ENCODE assay signal across 36 mouse cellular contexts in genomic region chr9:121869432-121869831, GRCm38 (mm10). TPM values are rescaled to one million over a fixed set of nuclear protein-coding genes. Genes with fewer than 3 reads are reported as not detected.
"Had no signal": no experiment of that assay in that cellular context is flagged by ENCODE, and none has a peak within 500 bp of the region (broad histone marks: within the 10 kb centered on the region; RNA-seq: fewer than 3 reads in every experiment).

No protein-coding gene starts in this region.

- H3K9me3 ChIP-seq: heart, embryonic 13.5 days; heart, embryonic 15.5 days; hindbrain, embryonic 10.5 days; hindbrain, embryonic 12.5 days; hindbrain, embryonic 15.5 days; intestine, embryonic 15.5 days; limb, embryonic 10.5 days; limb, embryonic 12.5 days had no signal

- H3K36me3 ChIP-seq: heart, embryonic 13.5 days; heart, embryonic 15.5 days; hindbrain, embryonic 10.5 days; hindbrain, embryonic 12.5 days; hindbrain, embryonic 15.5 days; intestine, embryonic 15.5 days; limb, embryonic 10.5 days; limb, embryonic 12.5 days had no signal

- DNase-seq: gastrocnemius, adult 2 months; gastrocnemius, postnatal 10 days; gastrocnemius, postnatal 25 days; heart, postnatal 4 days; kidney, adult 18-20 months; kidney, adult 8-10 months; kidney, postnatal 10 days; kidney, postnatal 25 days; kidney, postnatal 4 days; liver had no signal

- H3K4me2 ChIP-seq: heart, embryonic 11.5 days; heart, embryonic 13.5 days; heart, embryonic 15.5 days; hindbrain, embryonic 12.5 days; hindbrain, embryonic 15.5 days; intestine, embryonic 15.5 days; limb, embryonic 12.5 days; liver, embryonic 11.5 days had no signal

- ATAC-seq: inflammation-experienced regulatory T-cells, adult 6 months; intestine, postnatal 0 days had no signal

- H3K27ac ChIP-seq: gastrocnemius, adult 2 months; heart, embryonic 13.5 days; heart, embryonic 15.5 days; hindbrain, embryonic 10.5 days; hindbrain, embryonic 12.5 days; hindbrain, embryonic 15.5 days; layer of hippocampus, adult 2 months; left cerebral cortex, adult 2 months; limb, embryonic 10.5 days; limb, embryonic 12.5 days had no signal

- H3K4me1 ChIP-seq: heart, embryonic 15.5 days; limb, embryonic 12.5 days had no signal

- H3K9ac ChIP-seq: heart, embryonic 13.5 days; heart, embryonic 15.5 days; hindbrain, embryonic 12.5 days; hindbrain, embryonic 15.5 days; intestine, embryonic 15.5 days; limb, embryonic 12.5 days had no signal

- H3K4me3 ChIP-seq: gastrocnemius, adult 2 months; heart, embryonic 13.5 days; heart, embryonic 15.5 days; hindbrain, embryonic 10.5 days; hindbrain, embryonic 12.5 days; hindbrain, embryonic 15.5 days; intestine, embryonic 15.5 days; layer of hippocampus, adult 2 months; left cerebral cortex, adult 2 months; limb, embryonic 10.5 days; limb, embryonic 12.5 days had no signal

- H3K27me3 ChIP-seq: heart, embryonic 13.5 days; heart, embryonic 15.5 days; hindbrain, embryonic 15.5 days; intestine, embryonic 15.5 days had no signal

RNA-seq across cellular contexts. Expression of gene Ackr2, which starts 28.7 kb away (rescaled TPM):
- total RNA-seq: granulocyte monocyte progenitor cell, adult 5-6 weeks had no signal
- polyA plus RNA-seq: heart, embryonic 11.5 days; inflammation-experienced regulatory T-cells, adult 6 months; limb, embryonic 12.5 days had no signal

RNA-seq across cellular contexts. Expression of gene Ccdc13, which starts 30.2 kb away (rescaled TPM):
- total RNA-seq: granulocyte monocyte progenitor cell, adult 5-6 weeks; heart, postnatal 25 days; heart, postnatal 4 days had no signal
- polyA plus RNA-seq: heart, embryonic 13.5 days; heart, embryonic 15.5 days; inflammation-experienced regulatory T-cells, adult 6 months had no signal

RNA-seq across cellular contexts. Expression of gene Cyp8b1, which starts 46.7 kb away (rescaled TPM):
- total RNA-seq: gastrocnemius, adult 2 months; gastrocnemius, postnatal 10 days; gastrocnemius, postnatal 25 days; granulocyte monocyte progenitor cell, adult 5-6 weeks; heart, adult 8-10 months; heart, postnatal 25 days; heart, postnatal 4 days; layer of hippocampus, adult 2 months; layer of hippocampus, postnatal 10 days; layer of hippocampus, postnatal 25 days; left cerebral cortex, adult 2 months; left cerebral cortex, postnatal 14 days; left cerebral cortex, postnatal 36 days had no signal
- polyA plus RNA-seq: frontal cortex, adult 2 months; heart, embryonic 11.5 days; heart, embryonic 13.5 days; heart, embryonic 15.5 days; heart, postnatal 0 days; hindbrain, embryonic 10.5 days; hindbrain, embryonic 12.5 days; hindbrain, embryonic 15.5 days; inflammation-experienced regulatory T-cells, adult 6 months; intestine, embryonic 15.5 days; kidney, embryonic 14.5 days; kidney, embryonic 16.5 days; limb, embryonic 10.5 days; limb, embryonic 12.5 days; limb, embryonic 14.5 days; liver, embryonic 11.5 days had no signal
